Mouse (Mus musculus) regulatory T cell (primary cell): ENCODE data around the gene Plxna4.

Source experiments
- in situ Hi-C: fragments of 300-600 bp; cut with MboI, MseI; formaldehyde crosslinking; loops from one replicate; pipeline ENCODE4 v1.15.1; 2025; ENCODE audit warnings: high pct_unique_total_duplicates

The Plxna4 gene

DNA sequence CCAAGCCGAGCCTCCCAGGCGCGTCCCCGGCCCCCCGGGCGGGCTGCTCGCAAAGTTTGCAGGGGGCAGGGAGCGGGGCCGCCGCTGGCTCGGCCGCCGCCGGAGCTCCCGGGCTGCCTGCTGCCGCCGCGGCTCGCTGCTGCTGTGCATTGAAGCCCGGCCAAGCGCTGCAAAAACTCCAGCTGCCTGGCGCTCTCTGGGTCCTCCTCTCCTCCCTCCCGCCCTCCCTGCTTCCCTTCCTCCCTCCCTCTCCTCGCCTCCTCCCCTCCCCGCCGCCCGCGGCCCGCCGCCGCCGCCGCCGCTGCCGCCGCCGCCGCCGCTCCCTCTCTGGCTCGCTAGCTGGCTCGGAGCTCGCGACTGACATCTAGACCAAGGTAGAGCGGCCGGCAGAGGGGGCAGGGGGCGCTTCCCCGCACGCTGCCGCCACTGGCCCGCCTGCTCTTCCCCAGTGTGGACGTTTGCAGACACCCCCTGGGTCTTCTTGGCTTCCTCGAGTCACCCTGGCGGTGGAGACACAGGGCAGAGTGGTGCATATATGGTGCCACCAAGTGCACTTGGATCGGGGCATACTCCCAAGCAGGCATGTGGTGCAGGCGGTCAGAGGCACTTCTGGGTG is at the start of gene Plxna4:
Plxna4 (minus strand) TSS at position 137 of the 616 bp plus-strand sequence.
- in situ Hi-C loops: no loop called here

DNA sequence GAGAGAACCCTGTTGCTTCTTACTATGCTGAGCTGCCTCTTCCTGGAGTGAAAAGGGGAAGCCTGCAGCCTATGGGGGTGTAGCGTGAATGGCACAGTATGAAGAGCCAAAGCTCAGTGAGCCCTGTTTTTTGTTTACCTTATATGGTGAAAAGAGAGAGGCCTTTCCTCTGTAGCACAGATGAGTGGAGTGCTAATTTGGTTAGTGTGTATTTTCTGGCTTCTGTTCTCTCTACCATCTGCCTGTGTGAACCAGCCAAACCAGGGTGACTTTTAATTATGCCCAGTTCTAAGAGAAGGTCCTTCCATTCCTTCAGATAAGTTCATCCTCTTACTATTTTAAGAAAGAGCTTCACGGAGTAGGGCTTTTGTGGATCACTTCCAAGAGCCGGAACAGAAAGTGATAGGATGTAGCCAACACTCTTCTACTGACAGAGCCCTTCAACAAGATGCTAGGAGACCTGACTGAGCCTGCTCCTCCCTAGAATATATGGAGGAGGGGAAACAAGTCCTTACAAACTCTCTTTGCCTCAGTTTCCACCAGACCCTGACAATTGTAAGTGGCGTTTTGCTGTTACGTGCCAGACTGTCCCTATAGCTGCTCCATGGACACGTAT is 49.7 kb upstream of the Plxna4 start:
- in situ Hi-C loops: no loop called here

- in situ Hi-C loops: no loop called here
Measured at GRCm38 (mm10) chr6:32610712-32611111, 22.7 kb upstream of the Plxna4 start.

DNA sequence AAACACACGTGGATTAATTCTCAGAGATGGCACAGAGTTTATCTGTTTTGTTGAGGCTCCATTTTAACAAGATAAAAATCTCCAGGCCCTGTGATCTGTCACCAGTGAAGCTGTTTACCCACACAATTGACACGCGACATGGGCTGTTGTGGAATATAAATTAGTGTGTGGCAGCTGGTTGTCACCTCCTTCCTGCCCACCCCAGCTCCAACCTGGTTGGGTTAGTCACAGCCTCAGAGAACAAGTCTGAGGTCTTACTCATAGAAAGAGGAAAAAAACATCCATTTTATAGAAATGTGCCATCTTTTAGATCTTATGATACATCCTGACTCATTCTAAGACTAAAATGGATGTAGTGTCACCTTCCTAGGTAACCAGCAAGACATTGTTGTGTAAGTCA is 18.8 kb upstream of the Plxna4 start:
- in situ Hi-C loops: no loop called here

DNA sequence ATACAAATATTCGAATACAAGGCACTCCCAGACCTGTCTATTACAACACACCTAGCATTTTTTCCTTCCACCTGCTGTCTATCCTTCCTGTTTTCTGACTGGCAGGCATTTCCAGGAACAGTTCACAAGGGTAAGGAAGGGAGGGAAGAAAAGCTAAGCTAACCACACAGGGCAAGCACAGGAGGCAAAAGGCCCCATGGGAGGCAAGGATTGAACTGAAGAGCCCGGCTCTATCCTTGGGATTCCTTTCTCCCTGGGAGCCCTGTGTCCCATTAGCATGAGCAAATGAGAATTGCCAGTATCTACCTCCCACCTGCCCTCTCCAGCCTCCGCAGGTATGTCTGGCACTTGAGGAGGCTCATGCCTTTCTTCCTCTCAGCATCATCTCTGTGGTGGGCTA is 17.6 kb upstream of the Plxna4 start:
- in situ Hi-C loops: no loop called here

GRCm38 (mm10) chr6:32604901-32605300 is 16.9 kb upstream of the Plxna4 start:
- in situ Hi-C loops: no loop called here

DNA sequence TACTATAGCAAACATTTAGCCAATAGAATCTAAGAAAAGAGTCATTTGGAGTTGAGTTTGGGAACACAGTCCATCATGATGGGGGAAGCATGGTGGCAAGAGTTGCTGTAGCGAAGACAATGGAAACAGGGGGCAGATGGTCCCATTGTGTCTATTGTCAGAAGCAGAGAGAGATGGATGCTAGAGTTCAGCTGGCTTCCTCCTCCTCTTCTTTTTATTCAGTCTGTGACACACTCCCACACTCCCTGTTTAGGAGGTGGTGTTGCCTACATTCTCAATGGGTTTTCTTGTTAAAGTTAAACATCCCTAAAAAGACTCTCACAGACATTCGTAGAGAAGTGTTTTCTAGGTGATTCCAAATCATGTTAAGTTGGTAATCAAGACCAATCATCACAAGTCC is 14.1 kb upstream of the Plxna4 start:
- in situ Hi-C loops: no loop called here

DNA sequence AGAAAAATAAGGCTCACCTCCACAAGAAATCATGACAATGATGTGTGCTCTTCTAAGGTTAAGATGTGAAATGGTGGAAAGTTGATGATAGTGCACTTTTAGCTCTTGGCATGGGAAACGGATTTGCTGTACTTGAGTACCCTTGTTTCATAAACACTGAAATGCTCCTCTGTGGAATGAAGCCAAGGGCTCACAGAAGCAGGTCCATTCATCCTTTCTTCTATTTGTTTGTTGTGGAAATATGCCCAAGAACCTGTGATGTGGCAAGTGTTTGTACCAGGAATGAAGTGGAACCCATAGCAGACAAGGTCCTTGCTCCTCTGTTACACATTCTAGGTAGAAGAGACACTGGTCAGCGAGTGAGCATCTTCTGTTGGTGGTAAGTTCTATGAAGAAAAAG is 13.3 kb upstream of the Plxna4 start:
- in situ Hi-C loops: no loop called here

DNA sequence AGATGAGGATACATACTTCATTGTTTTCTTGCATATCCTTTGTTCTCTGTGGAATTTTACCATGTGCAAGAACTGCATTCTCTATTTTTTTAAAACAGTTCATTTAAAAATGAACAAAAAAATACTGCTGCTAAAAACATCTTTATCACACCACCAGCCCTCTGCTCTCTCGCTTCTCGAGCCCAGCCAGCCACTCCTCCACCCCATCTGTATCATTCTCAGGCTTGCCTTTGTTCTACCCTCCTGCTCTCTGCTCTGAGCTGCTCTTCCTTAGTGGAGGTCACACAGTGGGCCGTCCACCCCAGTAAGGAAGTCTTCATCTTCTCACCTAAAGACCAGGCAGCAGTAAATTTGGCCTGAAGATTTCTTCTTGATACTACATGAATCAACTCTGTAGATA is 7.6 kb upstream of the Plxna4 start:
- in situ Hi-C loops: loop anchor here (10.0 kb wide), 1 partner anchor 661 kb away; no protein-coding TSS in a partner anchor

- in situ Hi-C loops: loop anchor here (5.0 to 10.0 kb wide), 2 partner anchors 264 to 656 kb away; no protein-coding TSS in a partner anchor
Measured at GRCm38 (mm10) chr6:32590979-32591758, 3.2 kb upstream of the Plxna4 start.

DNA sequence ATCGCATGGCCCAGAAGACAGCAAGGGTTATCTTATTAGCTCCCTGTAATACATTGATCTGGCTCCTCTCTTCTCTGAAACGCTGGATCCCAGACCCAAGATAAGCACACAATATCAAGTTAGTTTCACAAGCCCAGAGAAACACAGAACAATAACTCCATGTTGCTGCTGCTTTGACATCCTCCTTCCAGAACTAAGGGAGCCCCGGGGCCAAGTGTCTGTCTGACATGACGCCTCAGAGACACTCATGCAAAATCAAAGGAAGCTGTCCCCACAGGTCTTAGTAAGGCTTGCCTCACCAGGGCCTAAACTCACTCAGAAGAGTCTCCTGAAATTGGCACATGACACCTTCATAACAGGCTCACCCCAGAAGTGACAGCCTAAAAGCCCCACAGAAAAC is 1.6 kb upstream of the Plxna4 start:
- in situ Hi-C loops: loop anchor here (5.0 to 10.0 kb wide), 2 partner anchors 262 to 655 kb away; no protein-coding TSS in a partner anchor

- in situ Hi-C loops: no loop called here
Measured at GRCm38 (mm10) chr6:32587136-32588009, 619 bp downstream of the Plxna4 start.

DNA sequence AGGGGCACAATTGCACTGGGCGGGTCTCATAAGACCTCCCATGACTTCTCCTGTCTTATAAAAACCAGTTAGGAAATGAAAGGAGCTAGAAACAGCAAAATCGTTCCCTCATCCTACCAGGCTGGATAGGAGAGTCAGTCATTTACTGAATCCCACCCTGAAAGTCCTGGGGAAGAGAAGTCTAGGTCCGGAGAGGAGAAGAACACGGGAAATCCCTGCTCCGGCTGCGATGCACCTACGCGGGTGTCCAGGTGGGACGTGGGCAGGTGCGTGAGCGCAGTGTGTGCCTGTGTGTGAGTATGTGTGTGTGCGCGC is 1.2 kb downstream of the Plxna4 start:
- in situ Hi-C loops: no loop called here

GRCm38 (mm10) chr6:32586390-32586789 is 1.6 kb downstream of the Plxna4 start:
- in situ Hi-C loops: no loop called here

- in situ Hi-C loops: no loop called here
Measured at GRCm38 (mm10) chr6:32585211-32585610, 2.8 kb downstream of the Plxna4 start.

DNA sequence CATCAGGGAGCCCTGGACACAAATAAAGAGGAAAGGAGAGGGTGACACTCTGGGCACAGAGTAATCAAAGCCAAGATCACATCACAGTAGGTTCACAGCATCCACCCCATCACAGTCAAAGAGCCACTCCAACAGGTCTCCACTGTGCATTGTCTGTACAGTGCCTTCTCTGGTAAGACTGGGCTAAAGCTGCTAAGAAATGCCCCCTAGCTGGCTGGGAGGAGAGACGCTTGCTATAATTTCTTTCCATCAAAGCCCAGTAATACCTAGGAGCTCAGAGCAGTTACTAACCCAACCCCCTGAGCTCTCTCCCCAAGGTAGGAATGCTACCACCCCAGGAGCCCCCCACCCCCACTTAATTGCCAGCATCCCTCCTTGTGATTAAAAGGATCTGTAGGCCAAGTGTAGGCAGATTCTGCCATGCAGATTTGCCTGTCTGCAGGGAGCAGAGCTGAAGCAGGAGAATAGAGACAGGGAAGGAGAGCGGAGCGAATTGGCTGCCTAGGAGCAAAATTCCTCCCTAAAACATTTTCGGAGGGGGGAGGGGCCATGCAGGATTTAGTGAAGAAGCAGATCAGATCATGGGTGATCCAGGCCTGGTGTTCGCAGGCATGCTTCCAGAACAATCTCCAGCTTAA is 3.6 kb downstream of the Plxna4 start:
- in situ Hi-C loops: no loop called here

- in situ Hi-C loops: no loop called here
Measured at GRCm38 (mm10) chr6:32583582-32583981, 4.4 kb downstream of the Plxna4 start.

- in situ Hi-C loops: no loop called here
Measured at GRCm38 (mm10) chr6:32571485-32571884, 16.5 kb downstream of the Plxna4 start.

GRCm38 (mm10) chr6:32570445-32570844 is 17.5 kb downstream of the Plxna4 start:
- in situ Hi-C loops: no loop called here

- in situ Hi-C loops: no loop called here
Measured at GRCm38 (mm10) chr6:32569919-32570318, 18.1 kb downstream of the Plxna4 start.

DNA sequence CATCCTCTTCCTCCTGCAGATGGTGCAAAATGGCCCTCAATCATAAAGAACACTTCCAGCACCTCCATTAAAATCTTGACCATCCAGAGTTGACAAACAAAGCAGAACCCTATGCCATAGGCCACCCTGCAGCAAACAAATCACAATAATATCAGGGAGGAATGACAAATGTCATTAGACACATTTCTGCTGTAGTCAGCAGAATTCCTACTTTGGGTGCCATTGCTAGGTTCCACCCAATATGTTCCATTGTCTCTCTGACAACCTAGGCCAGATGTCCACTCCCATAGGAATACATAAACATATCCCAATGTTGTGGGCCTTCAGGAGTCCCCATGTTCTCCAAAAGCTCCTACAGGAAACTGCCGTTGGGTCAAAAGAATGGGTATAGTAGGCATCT is 41.1 kb downstream of the Plxna4 start:
- in situ Hi-C loops: no loop called here
